Comparison of ENCODE assay signal across 9 mouse cellular contexts in genomic region chr4:148293319-148293718, GRCm38 (mm10). TPM values are rescaled to one million over a fixed set of nuclear protein-coding genes. Genes with fewer than 3 reads are reported as not detected.
DNase-seq lines count a peak whose midpoint lies in the region; ATAC-seq and TF ChIP-seq lines count a peak whose summit lies in the region.
"Had no signal": no experiment of that assay in that cellular context is flagged by ENCODE, and none has a peak within 500 bp of the region (broad histone marks: within the 10 kb centered on the region; RNA-seq: fewer than 3 reads in every experiment).

No protein-coding gene starts in this region.

- no peak for TF ChIP-seq CTCF in lung, embryonic 14.5 days (IDR thresholded peaks at IDR 0.05; ENCODE audit: low read depth)

- H3K4me3 ChIP-seq in lung, embryonic 14.5 days (ENCODE audit: low read depth, low read length), result no peak overlapping the region
- no peak overlapping the region for H3K4me3 ChIP-seq in embryonic facial prominence, embryonic 10.5 days
- H3K4me3 ChIP-seq: erythroblast, embryonic 14.5 days; midbrain, embryonic 12.5 days had no signal

- no peak for ATAC-seq in lung, embryonic 14.5 days (ENCODE audit: insufficient read depth)
- peak; percentile 76 for ATAC-seq in megakaryocyte progenitor cell, adult 5-6 weeks (replicated peaks; ENCODE audit: poor library complexity)

- no peak overlapping the region for H3K27ac ChIP-seq in lung, embryonic 14.5 days (ENCODE audit: low read depth)
- no peak overlapping the region for H3K27ac ChIP-seq in embryonic facial prominence, embryonic 10.5 days (replicated peaks)
- H3K27ac ChIP-seq: midbrain, embryonic 12.5 days had no signal

- DNase-seq in lung, embryonic 14.5 days, result peak; percentile 87
- no peak for DNase-seq in lung, adult 18-20 months
- peak; percentile 64 for DNase-seq in ZHBTc4 (ENCODE audit: low read depth, low spot score)
- DNase-seq in embryonic facial prominence, embryonic 10.5 days (ENCODE audit: low spot score), result peak; percentile 76
- DNase-seq in cerebellum, adult 9-11 months, result no peak
- DNase-seq in cerebellum, adult 9-10 months, result no peak

- H3K9me3 ChIP-seq in lung, embryonic 14.5 days (ENCODE audit: low read depth, low read length), result no peaks in the 10 kb centered on the region
- H3K9me3 ChIP-seq in embryonic facial prominence, embryonic 10.5 days, result no peaks in the 10 kb centered on the region
- H3K9me3 ChIP-seq: midbrain, embryonic 12.5 days had no signal

- no peak overlapping the region for H3K4me2 ChIP-seq in lung, embryonic 14.5 days
- H3K4me2 ChIP-seq: midbrain, embryonic 12.5 days had no signal

- peaks cover 1% of the 10 kb centered on the region; the same call in 1 of the 2 replicates for H3K27me3 ChIP-seq in lung, embryonic 14.5 days (ENCODE audit: insufficient read depth, low read length)
- peaks cover 15% of the 10 kb centered on the region for H3K27me3 ChIP-seq in embryonic facial prominence, embryonic 10.5 days (replicated peaks; ENCODE audit: low read depth, poor library complexity, severe bottlenecking)

- H3K4me1 ChIP-seq in lung, embryonic 14.5 days (ENCODE audit: insufficient read depth), result no peaks in the 10 kb centered on the region
- H3K4me1 ChIP-seq in embryonic facial prominence, embryonic 10.5 days, result peaks cover under 1% of the 10 kb centered on the region; the same call in 1 of the 2 replicates

- WGBS in lung, embryonic 14.5 days, result 20% methylated on average over 5 of the region's 5 CpGs
- WGBS in embryonic facial prominence, embryonic 10.5 days, result 23% methylated on average over 5 of the region's 5 CpGs

- no peaks in the 10 kb centered on the region for H3K36me3 ChIP-seq in lung, embryonic 14.5 days (ENCODE audit: insufficient read depth)
- H3K36me3 ChIP-seq in embryonic facial prominence, embryonic 10.5 days (replicated peaks), result no peaks in the 10 kb centered on the region
- H3K36me3 ChIP-seq: midbrain, embryonic 12.5 days had no signal

- no peak overlapping the region for H3K9ac ChIP-seq in lung, embryonic 14.5 days
- H3K9ac ChIP-seq: midbrain, embryonic 12.5 days had no signal

RNA-seq across cellular contexts. Expression of gene Disp3, which starts 5.6 kb away (rescaled TPM):
- 0.18 TPM in 2 replicates for polyA plus RNA-seq in lung, embryonic 14.5 days (2014; fragmentation: Nextera tagmentation; extraction: Ambion mirVana)
- polyA plus RNA-seq in embryonic facial prominence, embryonic 10.5 days (2016; fragmentation: Nextera tagmentation; extraction: Ambion mirVana), result 1.1 and 1.7 TPM in 2 replicates
- not detected in 2 replicates for total RNA-seq in megakaryocyte progenitor cell, adult 5-6 weeks (2015)
- total RNA-seq in megakaryocyte progenitor cell, adult 5-6 weeks (2017), result not detected in 2 replicates
- polyA plus RNA-seq: erythroblast, embryonic 14.5 days had no signal

Comparison
In these comparisons a context has a peak if more than half of its experiments do, and no peak if none do; other contexts are left out.
1. DNase-seq: peak in lung, embryonic 14.5 days (single experiment), ZHBTc4 (single experiment) and embryonic facial prominence, embryonic 10.5 days (single experiment); none in lung, adult 18-20 months (0 of 2), cerebellum, adult 9-11 months (single experiment) and cerebellum, adult 9-10 months (single experiment).